Mouse (Mus musculus) lung, embryonic 15.5 days (tissue): ENCODE data around the gene Rnf224. TPM values are rescaled to one million over a fixed set of nuclear protein-coding genes. Genes with fewer than 3 reads are reported as not detected.

Experiments
- ATAC-seq: fragments of 200-750 bp; cut with Nextera tagmentation; 2 replicates; pipeline ENCODE4 v1.8.0; 2017; ENCODE audit warnings: moderate number of reproducible peaks, borderline replicate concordance; ENCODE audit not compliant: low FRiP score, low TSS enrichment; ENCODE audit errors: extremely low read depth
- H3K27ac ChIP-seq: fragments of 300-500 bp; sonication (generic); 2 replicates; pipeline ENCODE4 v1.5.1; 2015; ENCODE audit warnings: moderate library complexity, mild to moderate bottlenecking, inconsistent platforms
- H3K27me3 ChIP-seq: fragments of 300-500 bp; sonication (generic); 2 replicates; pipeline ENCODE4 v1.6.1; 2015; ENCODE audit warnings: inconsistent platforms
- H3K36me3 ChIP-seq: fragments of 300-500 bp; sonication (generic); 2 replicates; pipeline ENCODE4 v1.6.1; 2015; ENCODE audit warnings: inconsistent platforms
- H3K4me1 ChIP-seq: fragments of 300-500 bp; sonication (generic); 2 replicates; pipeline ENCODE4 v1.6.1; 2015; ENCODE audit warnings: inconsistent platforms
- H3K4me2 ChIP-seq: fragments of 300-500 bp; sonication (generic); 2 replicates; pipeline ENCODE4 v1.6.1; 2015; ENCODE audit warnings: inconsistent platforms, mild to moderate bottlenecking, moderate library complexity
- H3K4me3 ChIP-seq: fragments of 300-500 bp; sonication (generic); 2 replicates; pipeline ENCODE4 v1.5.1; 2015; ENCODE audit warnings: mild to moderate bottlenecking, inconsistent platforms
- H3K9ac ChIP-seq: fragments of 300-500 bp; sonication (generic); 2 replicates; pipeline ENCODE4 v1.6.1; 2015; ENCODE audit warnings: inconsistent platforms
- H3K9me3 ChIP-seq: fragments of 300-500 bp; sonication (generic); 2 replicates; pipeline ENCODE4 v1.6.1; 2016; ENCODE audit warnings: inconsistent platforms
- WGBS: fragments of 180-500 bp; shearing (Covaris S2); methylation state at CpG from one replicate; pipeline ENCODE4 v1.1.7; 2015; 5-methylcytosine and 5-hydroxymethylcytosine counted together
- polyA plus RNA-seq: library from polyadenylated mRNA; unstranded; fragments of >200 nt; fragmentation: Nextera tagmentation; extraction: Ambion mirVana; gene quantifications from 2 replicates; pipeline ENCODE4 v1.2.1, GENCODE M21; 2015

The Rnf224 gene
- not detected in 2 replicates for polyA plus RNA-seq

DNA sequence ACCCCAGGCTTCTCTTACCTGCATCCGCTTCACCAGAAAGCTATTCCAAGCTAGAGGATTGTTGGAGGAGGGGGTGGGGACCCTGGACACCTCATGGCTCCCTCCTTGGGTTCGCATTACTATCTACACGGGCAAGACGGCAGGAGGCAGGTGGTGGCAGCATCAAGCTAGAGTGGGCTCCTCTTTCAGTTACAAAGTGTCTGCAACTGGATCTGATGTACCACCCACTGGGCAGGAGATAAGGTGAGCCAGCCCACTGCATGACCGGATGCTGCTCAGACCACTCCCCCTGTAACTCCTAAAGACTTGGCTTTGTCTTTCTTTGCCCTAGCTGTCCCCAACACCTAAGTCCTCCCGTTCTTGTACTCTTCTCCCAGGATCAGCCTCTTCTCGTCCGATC, at the start of gene Rnf224:
TSS of gene Rnf224 (minus strand) at position 174 of the 400 bp plus-strand sequence.
- 23% methylated on average over 8 of the region's 8 CpGs for WGBS
- no peaks in the 10 kb centered on the region for H3K9me3 ChIP-seq
- H3K4me3 ChIP-seq, result no peak within 1 kb of the TSS
- no peaks in the 10 kb centered on the region for H3K36me3 ChIP-seq
- H3K9ac ChIP-seq, result no peak within 1 kb of the TSS
- no peak within 1 kb of the TSS for H3K27ac ChIP-seq
- no peak within 1 kb of the TSS for H3K4me2 ChIP-seq
- no peak for ATAC-seq
- H3K4me1 ChIP-seq, result peaks cover 13% of the 10 kb centered on the region
- peaks cover 23% of the 10 kb centered on the region for H3K27me3 ChIP-seq

DNA sequence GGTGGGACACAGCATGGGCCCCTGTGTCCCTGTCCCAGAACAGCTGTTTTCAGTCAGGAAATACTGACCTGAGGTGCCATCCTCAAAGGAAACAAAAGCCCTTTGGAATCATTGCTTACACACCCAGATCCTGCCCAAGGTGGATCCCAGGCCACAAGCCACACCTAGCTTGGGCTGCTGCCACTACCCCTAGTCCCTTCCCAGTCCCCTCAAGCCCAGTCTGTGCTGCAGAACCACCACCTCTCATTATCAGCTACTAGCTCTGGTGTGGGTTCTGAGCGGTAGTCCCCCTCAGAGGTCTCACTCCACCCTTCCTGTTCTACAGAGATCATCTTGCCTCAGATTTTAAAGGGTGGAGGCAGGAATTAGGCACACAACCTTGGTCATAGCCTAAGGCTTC, 49.7 kb upstream of the Rnf224 start:
- H3K4me1 ChIP-seq, result peaks cover 42% of the 10 kb centered on the region
- peaks cover 35% of the 10 kb centered on the region for H3K27me3 ChIP-seq
- no peak for ATAC-seq
- no peak overlapping the region for H3K9ac ChIP-seq
- H3K36me3 ChIP-seq, result peaks cover 42% of the 10 kb centered on the region
- H3K4me2 ChIP-seq, result 0 out of 2 replicates have a peak overlapping the region, but pooled peaks have one; percentile 16
- peak overlapping the region; percentile 79 for H3K27ac ChIP-seq
- no peak overlapping the region for H3K4me3 ChIP-seq
- 58% methylated on average over 1 of the region's 1 CpGs for WGBS
- no peaks in the 10 kb centered on the region for H3K9me3 ChIP-seq

DNA sequence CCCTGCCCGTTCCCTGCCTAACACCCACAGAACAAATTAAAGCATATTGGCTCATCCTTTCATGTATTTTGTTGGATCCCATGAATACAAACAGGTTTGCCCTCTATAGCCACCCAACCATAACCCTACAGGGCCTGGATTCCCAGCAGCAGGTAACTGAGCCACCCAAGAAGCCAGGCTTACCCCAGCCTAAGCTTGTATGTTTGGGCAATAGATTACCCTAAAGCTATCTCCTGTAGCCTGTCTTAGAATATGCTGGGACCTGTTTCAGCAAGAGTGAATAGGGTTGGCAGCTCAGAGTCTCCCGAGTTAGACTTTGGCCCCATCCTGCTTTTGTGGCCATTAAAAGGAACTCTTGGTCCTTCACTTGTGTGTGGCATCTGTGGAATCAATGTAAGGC, 49.0 kb upstream of the Rnf224 start:
- WGBS, result 80% methylated on average over 2 of the region's 2 CpGs
- Histone ChIP-seq H3K27me3 (peaks cover 28% of the 10 kb centered on the region), H3K9ac (no peak overlapping the region), H3K27ac (peak overlapping the region; percentile 79; the same call in 1 of the 2 replicates), H3K4me2 (no peak overlapping the region), H3K9me3 (no peaks in the 10 kb centered on the region), H3K4me1 (peaks cover 36% of the 10 kb centered on the region; the same call in 1 of the 2 replicates), H3K36me3 (peaks cover 50% of the 10 kb centered on the region), H3K4me3 (no peak overlapping the region)
- ATAC-seq, result no peak

DNA sequence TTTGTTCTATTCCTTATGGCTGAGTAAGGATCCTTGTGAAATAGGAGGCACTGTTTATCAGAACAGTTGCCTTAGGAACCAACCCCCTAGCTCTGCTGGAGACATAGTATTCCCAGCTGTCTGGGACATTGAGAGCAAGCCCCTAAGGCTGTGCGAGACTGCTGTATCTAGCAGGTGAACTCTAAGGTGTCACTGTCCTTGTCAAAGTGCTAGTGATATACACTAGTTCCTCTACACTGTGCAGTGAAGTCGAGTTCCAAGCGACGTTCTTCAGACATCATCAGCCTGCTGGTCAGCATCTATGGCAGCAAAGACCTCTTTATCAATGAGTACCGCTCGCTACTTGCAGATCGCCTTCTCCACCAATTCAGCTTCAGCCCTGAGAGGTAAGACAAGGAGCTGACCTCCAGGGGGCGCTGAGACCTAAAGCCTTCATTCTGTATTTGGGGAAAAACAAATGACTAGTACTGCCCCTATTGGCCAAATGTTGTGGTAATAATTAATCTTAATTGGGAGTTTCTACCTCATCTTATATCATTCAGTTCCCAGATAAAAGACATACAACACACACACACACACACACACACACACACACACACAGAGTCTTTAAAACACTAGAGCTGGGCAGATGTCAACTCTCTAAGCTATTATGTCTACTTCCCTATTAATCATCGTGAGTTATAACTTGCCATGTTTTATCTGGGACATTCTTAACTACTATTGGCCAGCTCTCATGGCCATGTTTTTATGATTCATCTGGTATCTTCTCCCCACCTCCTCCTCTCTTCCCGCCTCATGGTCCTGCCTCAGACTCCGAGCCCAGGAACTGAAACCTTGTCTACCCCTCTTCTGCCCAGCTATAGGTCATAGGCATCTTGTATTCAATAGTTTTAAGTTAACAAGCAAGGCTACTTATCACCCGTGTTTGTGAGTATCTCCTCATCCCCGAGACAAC, 42.6 kb upstream of the Rnf224 start:
- WGBS, result 66% methylated on average over 13 of the region's 13 CpGs
- H3K4me2 ChIP-seq, result no peak overlapping the region
- H3K27me3 ChIP-seq, result no peaks in the 10 kb centered on the region
- no peak for ATAC-seq
- H3K4me1 ChIP-seq, result peaks cover 1% of the 10 kb centered on the region; the same call in 1 of the 2 replicates
- no peak overlapping the region for H3K4me3 ChIP-seq
- H3K36me3 ChIP-seq, result peaks cover 97% of the 10 kb centered on the region
- H3K27ac ChIP-seq, result no peak overlapping the region
- no peak overlapping the region for H3K9ac ChIP-seq
- no peaks in the 10 kb centered on the region for H3K9me3 ChIP-seq

DNA sequence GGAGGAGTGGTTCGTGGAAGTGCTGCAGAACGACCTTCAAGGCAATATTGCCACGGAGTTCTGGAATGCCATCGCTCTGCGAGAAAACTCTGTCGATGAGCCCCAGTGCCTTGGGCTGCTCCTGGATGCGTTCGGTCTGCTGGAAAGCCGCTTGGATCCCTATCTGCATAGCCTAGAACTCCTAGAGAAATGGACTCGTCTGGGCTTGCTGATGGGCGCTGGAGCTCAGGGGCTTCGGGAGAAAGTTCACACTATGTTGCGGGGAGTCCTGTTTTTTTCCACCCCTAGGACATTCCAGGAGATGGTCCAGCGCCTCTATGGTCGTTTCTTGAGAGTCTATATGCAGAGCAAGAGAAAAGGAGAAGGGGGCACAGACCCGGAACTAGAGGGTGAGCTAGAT, 36.4 kb upstream of the Rnf224 start:
- Histone ChIP-seq H3K27me3 (no peaks in the 10 kb centered on the region), H3K4me2 (peak overlapping the region; percentile 94), H3K4me1 (peaks cover 27% of the 10 kb centered on the region), H3K27ac (no peak overlapping the region), H3K9me3 (no peaks in the 10 kb centered on the region), H3K36me3 (peaks cover 61% of the 10 kb centered on the region), H3K9ac (peak overlapping the region; percentile 88), H3K4me3 (peak overlapping the region; percentile 80)
- 26% methylated on average over 16 of the region's 16 CpGs for WGBS
- ATAC-seq, result no peak

DNA sequence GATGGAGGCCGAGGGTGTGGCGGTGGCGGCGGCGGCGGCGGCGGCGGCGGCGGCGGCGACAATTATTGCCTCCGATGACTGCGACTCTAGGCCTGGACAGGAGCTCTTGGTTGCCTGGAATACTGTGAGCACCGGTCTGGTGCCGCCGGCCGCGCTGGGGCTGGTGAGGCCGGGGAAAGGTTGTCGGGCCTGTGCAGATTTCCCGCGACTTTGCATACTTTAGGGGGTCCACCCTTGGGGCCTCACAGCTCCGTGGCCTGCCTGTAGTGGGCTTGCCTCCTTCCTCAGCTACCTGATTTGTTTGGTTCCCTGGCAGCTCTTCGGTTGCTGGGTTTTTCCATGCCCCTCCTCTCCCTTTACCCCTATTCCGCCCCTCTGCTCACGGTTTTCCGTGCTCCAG, 35.9 kb upstream of the Rnf224 start:
- peak overlapping the region; percentile 16; the same call in 1 of the 2 replicates for H3K27ac ChIP-seq
- H3K27me3 ChIP-seq, result no peaks in the 10 kb centered on the region
- H3K4me2 ChIP-seq, result peak overlapping the region; percentile 94
- ATAC-seq, result peak; percentile 44
- H3K9ac ChIP-seq, result peak overlapping the region; percentile 88
- H3K4me3 ChIP-seq, result peak overlapping the region; percentile 80
- peaks cover 27% of the 10 kb centered on the region for H3K4me1 ChIP-seq
- H3K36me3 ChIP-seq, result peaks cover 56% of the 10 kb centered on the region
- under 1% methylated on average over 29 of the region's 29 CpGs for WGBS
- no peaks in the 10 kb centered on the region for H3K9me3 ChIP-seq

DNA sequence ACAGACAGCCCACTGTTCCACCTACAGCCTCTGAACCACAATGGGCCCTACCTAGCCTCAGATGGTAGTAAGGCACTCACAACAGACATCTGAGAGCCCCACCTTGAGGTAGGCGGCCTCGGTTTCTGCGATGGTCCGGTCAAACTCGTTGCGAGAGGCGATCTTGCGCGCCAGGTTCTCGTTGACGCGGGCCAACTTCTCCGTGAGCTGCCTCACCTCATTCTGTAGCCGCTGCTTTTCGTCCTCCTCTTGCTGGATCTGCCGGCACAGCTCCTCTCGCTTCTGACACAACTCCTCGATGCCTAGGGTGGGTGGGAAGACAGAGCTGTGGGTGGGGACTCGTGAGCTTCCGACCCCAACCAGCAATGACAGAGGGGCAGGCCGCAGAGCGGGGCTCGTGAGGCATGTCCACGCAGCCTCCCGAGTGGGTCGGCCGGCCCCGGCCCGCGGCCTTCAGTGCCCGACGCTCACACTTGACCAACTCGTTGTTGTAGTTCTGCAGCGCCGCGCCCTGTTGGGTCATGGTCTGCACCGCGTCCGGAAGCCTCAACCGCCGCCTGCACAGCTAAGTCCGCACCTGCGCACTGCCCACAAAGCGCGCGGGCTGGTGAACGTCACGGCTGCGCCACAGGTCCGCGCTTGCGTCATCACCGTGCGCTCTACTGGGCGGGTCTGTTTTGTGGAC, 35.4 kb upstream of the Rnf224 start, which contains the start of the genes Ssna1 and Anapc2:
TSS of gene Ssna1 (minus strand) at position 612 of the 685 bp plus-strand sequence.
TSS of gene Anapc2 (plus strand) at position 652 of the 685 bp plus-strand sequence.
- peak within 1 kb of the TSS; percentile 85 for H3K27ac ChIP-seq
- H3K4me1 ChIP-seq, result peaks cover 27% of the 10 kb centered on the region
- peak within 1 kb of the TSS; percentile 80 for H3K4me3 ChIP-seq
- peak; percentile 96 for ATAC-seq
- peak within 1 kb of the TSS; percentile 94 for H3K4me2 ChIP-seq
- H3K27me3 ChIP-seq, result no peaks in the 10 kb centered on the region
- H3K9me3 ChIP-seq, result no peaks in the 10 kb centered on the region
- H3K36me3 ChIP-seq, result peaks cover 51% of the 10 kb centered on the region
- H3K9ac ChIP-seq, result peak within 1 kb of the TSS; percentile 88
- under 1% methylated on average over 55 of the region's 55 CpGs for WGBS

DNA sequence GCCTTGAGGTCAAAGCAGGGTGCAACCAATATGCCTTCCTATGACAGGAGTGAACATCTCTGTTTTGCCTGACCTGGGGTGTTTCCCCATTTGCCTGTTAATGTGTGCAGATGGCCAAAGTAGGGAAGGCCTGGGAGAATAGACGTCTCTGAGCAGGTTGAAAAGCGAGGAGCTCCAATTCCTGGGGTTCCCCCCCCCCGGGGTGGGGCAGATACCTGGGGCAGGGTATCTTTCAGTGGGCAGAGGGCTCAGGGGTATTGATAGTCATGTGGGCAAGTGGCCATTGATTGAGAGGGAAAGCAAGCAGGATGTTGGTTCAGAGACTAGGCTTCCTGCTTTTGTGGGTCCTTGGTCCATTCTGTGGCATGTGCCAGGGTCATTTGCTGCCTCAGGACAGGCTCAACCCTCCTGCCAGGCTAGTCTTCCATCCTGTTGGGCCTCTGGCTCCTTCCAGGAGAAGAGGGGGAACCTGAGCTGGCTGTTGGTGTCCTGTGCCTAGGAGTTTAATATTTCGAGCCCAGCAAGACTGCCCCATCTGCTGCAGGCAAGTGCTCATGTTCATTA, 31.2 kb upstream of the Rnf224 start:
- H3K4me1 ChIP-seq, result peaks cover 48% of the 10 kb centered on the region
- H3K27ac ChIP-seq, result no peak overlapping the region
- no peak for ATAC-seq
- H3K4me3 ChIP-seq, result no peak overlapping the region
- H3K36me3 ChIP-seq, result peaks cover 16% of the 10 kb centered on the region
- no peak overlapping the region for H3K9ac ChIP-seq
- H3K27me3 ChIP-seq, result peaks cover 13% of the 10 kb centered on the region
- no peak overlapping the region for H3K4me2 ChIP-seq
- 70% methylated on average over 4 of the region's 4 CpGs for WGBS
- H3K9me3 ChIP-seq, result no peaks in the 10 kb centered on the region

DNA sequence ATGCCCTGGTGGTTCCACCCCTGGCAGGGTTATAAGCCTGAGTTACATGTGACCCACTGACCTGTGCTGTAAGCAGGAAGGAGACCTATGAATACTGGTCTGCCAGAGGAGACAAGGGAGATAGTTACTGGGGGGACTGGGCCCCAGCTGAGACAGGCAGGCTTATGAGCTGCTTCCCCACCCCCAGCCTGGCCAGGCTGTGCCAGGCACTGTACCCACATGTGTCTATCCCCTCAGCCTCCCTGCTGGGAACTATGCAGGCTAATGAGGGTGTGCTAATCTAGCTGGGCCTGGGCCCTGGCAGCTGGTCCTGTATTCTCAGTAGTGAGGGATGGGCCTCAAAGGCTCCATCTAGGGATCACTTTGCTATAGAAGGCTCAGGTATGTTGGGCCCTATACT, 30.7 kb upstream of the Rnf224 start:
- Histone ChIP-seq H3K9ac (no peak overlapping the region), H3K4me1 (peaks cover 48% of the 10 kb centered on the region), H3K27me3 (peaks cover 13% of the 10 kb centered on the region), H3K4me2 (no peak overlapping the region), H3K27ac (no peak overlapping the region), H3K9me3 (no peaks in the 10 kb centered on the region), H3K4me3 (no peak overlapping the region), H3K36me3 (peaks cover 16% of the 10 kb centered on the region)
- ATAC-seq, result no peak

DNA sequence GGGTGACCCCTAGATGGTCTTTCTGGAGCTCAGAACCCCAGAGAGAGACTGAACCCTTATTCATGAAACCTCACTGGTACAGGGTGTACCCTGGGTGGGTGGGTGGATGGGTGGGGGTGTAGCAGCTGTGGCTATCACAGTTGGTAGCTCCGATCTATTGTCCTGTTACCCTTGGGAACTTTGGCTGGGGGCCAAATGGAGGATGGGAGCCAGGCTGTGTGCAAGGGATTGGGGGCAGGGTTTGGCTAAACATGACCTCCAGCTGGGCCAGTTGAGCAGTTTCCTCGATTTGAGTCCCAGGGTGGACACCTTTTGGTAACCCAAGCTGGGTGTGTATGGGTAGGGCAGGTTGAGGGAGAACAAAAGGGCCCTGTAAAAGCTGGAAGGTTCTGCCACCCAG, 30.1 kb upstream of the Rnf224 start:
- no peak overlapping the region for H3K9ac ChIP-seq

DNA sequence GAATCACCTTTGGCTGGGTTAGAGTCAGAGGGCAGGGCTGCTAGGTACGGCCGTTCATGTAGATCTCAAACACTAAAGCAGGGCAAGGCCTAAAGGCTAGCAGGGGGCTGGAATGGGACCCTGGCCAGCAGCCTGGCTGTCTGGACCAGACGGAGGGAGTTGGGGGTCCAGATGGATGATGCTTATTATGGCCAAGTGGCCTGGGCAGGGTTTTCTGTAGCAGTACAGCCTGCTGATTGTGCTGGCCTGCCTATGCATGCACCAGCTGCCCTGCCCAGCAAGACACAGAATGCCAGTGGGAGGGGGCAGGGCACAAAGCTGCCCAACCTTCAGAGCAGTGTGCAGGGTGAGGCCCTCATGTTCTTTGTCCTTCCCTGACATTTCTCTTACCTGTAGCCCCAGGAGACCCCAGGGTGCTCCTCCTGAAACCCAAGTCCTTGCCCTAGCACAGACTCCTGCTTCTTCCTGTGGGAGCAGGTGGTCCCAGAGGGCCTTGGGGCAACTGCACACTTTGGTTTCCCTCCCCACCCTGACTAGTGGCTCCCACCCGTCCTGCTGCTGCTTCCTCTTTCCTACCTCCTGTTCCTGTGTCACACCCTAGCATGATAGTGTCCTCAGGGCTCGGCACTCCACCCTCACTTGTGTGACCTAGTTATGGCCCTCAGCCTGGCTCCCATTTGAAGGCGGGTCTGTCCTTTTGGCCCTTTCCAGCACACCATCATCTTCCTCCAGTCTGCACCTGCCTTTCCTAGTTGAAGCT, 29.5 kb upstream of the Rnf224 start:
- peak overlapping the region; percentile 12; the same call in 1 of the 2 replicates for H3K4me2 ChIP-seq
- H3K4me3 ChIP-seq, result no peak overlapping the region
- H3K27me3 ChIP-seq, result peaks cover 13% of the 10 kb centered on the region
- no peak overlapping the region for H3K9ac ChIP-seq
- H3K4me1 ChIP-seq, result peaks cover 44% of the 10 kb centered on the region
- ATAC-seq, result no peak
- H3K36me3 ChIP-seq, result peaks cover 16% of the 10 kb centered on the region
- H3K27ac ChIP-seq, result no peak overlapping the region
- no peaks in the 10 kb centered on the region for H3K9me3 ChIP-seq
- WGBS, result 60% methylated on average over 6 of the region's 6 CpGs

More for the DNA sequence above, 30.1 kb upstream of the Rnf224 start:
- WGBS, result 25% methylated on average over 2 of the region's 2 CpGs
- H3K27ac ChIP-seq, result no peak overlapping the region
- H3K27me3 ChIP-seq, result peaks cover 13% of the 10 kb centered on the region
- H3K4me1 ChIP-seq, result peaks cover 50% of the 10 kb centered on the region
- no peaks in the 10 kb centered on the region for H3K9me3 ChIP-seq
- no peak overlapping the region for H3K4me3 ChIP-seq
- ATAC-seq, result no peak
- peaks cover 16% of the 10 kb centered on the region for H3K36me3 ChIP-seq
- 0 out of 2 replicates have a peak overlapping the region, but pooled peaks have one; percentile 12 for H3K4me2 ChIP-seq
